Mouse (Mus musculus) embryonic facial prominence, embryonic 11.5 days (tissue): ENCODE measurements around the gene Kat2a. TPM values are rescaled to one million over a fixed set of nuclear protein-coding genes. Genes with fewer than 3 reads are reported as not detected.

Source experiments
- polyA plus RNA-seq: library from polyadenylated mRNA; unstranded; fragments of >200 nt; fragmentation: Nextera tagmentation; extraction: Ambion mirVana; gene quantifications from 2 replicates; pipeline ENCODE4 v1.2.1, GENCODE M21; 2014

The Kat2a gene
- polyA plus RNA-seq, 1 experiment from 2014 or later = 49.9 TPM

Other genes starting within 250 kb of the Kat2a start
- gene Klhl11, start 239.7 kb downstream of the Kat2a start, polyA plus RNA-seq = 13.1 and 13.2 TPM in 2 replicates
- gene Acly, start 184.5 kb downstream of the Kat2a start, polyA plus RNA-seq = 200 and 210 TPM in 2 replicates
- 0.79 and 1.4 TPM in 2 replicates for gene Ttc25, start 166.9 kb downstream of the Kat2a start, polyA plus RNA-seq
- gene Cnp, start 137.6 kb downstream of the Kat2a start, polyA plus RNA-seq = 20.0 and 23.6 TPM in 2 replicates
- 79.5 and 93.0 TPM in 2 replicates for gene Nkiras2, start 93.2 kb downstream of the Kat2a start, polyA plus RNA-seq
- gene Dnajc7, start 92.3 kb downstream of the Kat2a start, polyA plus RNA-seq = 80.0 and 83.9 TPM in 2 replicates
- gene Zfp385c, start 20.0 kb downstream of the Kat2a start, polyA plus RNA-seq = 0.53 and 1.2 TPM in 2 replicates
- gene Dhx58, start 8.2 kb downstream of the Kat2a start, polyA plus RNA-seq = 1.2 and 1.8 TPM in 2 replicates
- not detected in 2 replicates for gene Hspb9, start 1.4 kb upstream of the Kat2a start, polyA plus RNA-seq
- 76.6 and 86.1 TPM in 2 replicates for gene Rab5c, start 25.8 kb upstream of the Kat2a start, polyA plus RNA-seq
- 0.50 and 0.56 TPM in 2 replicates for gene Kcnh4, start 47.5 kb upstream of the Kat2a start, polyA plus RNA-seq
- not detected in 2 replicates for gene Hcrt, start 50.5 kb upstream of the Kat2a start, polyA plus RNA-seq
- gene Ghdc, start 58.5 kb upstream of the Kat2a start, polyA plus RNA-seq = 1.4 and 1.5 TPM in 2 replicates
- gene Stat5b, start 138.3 kb upstream of the Kat2a start, polyA plus RNA-seq = 17.9 and 18.1 TPM in 2 replicates
- gene Stat5a, start 146.9 kb upstream of the Kat2a start, polyA plus RNA-seq = 1.6 and 1.9 TPM in 2 replicates
- gene Stat3, start 227.1 kb upstream of the Kat2a start, polyA plus RNA-seq = 22.5 and 23.5 TPM in 2 replicates